Mouse (Mus musculus) neural tube, embryonic 10.5 days (tissue): ENCODE measurements at regions not wholly inside any gene's neighbourhood (a gene's known extent, or its start where the extent isn't known, plus 50 kb on each side); places are given as distances from the start of the nearest gene placed in this dataset.

ENCODE experiments used
- DNase-seq: peaks from one replicate; pipeline ENCODE4 v3.0.0-alpha.2; 2017; ENCODE audit warnings: low spot score; ENCODE audit errors: extremely low spot score

DNA sequence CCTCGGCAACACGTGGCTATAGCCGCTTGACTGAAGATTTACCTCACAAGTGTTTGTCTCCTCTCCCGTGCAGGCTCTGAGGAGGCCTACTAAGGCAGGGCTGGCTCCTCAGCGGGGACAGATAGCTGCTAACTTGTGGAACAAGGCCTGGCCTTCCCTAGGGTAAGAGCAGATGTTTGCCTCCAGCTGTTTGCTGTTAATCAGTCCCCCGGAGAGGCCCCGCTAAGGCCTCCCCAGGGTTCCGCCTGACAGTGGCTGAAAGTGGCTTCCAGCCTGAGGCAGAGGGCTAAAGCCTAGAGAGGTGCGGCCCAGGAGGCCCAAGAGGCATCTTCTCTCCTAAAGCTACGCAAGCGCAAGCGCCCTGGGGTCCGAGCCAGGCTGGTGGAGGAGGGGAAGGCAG lies 52.1 kb upstream of the Dlx4 start:
- no peak for DNase-seq

DNA sequence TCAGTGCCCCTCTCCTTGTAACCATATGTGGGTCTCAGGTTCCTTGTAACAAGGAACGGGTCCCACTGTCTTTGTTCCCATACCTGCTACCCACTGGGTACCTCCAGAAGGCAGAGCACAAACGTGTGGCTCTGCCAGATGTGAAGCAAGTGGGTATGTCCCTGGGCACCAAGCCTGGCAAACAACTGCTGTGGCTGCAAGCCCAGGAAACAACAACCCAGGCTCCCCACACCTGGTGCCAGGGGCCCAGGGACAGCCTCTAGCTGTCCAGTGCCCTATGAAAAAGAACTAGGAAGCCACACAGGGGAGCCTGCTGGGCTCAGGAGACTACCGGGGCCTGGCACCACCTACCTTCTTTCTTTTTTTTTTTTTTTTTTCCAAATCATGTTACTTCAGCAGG lies 54.9 kb upstream of the Dlx4 start:
- DNase-seq: no peak

DNA sequence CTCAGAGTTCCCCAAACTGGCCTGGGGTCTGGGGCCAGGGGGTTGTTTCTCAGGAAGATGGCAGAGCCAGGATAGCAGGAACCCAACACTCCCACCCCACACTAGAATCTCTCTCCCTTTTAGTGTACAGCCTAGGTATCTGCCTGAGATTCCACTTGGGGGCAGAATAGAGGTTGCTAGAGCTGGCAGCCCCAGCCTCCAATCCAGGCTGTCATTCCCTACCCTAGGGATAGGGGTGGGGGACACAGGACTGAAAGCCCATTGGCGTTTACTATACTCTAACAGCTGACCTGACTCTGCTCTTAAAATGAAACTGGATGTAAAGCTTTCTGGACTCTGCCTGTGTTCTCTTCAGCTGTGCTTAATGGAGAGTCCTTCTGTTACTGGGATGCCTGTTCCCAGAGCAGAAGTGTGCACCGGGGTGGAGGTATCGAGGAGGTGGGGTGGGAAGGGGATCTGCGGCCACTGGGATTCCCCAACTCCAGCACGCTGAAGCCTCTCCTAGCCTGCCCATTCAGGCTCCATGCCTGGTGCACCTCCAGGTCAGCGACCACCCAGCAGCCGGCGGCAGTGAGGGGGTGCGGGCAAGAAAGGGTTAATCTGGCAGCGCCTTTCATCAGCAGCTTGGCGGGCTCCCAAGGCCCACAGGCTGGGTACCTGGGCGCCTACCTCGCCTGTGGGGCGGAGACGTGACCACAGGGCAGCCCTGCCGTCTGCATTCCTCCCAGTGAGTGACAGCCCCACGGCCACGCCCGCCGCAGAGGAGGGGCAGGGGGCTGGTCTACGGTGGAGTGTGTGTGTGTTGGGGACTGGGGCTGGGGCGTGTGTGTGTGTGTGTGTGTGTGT lies 50.9 kb upstream of the Tac4 start:
- DNase-seq: peak; percentile 65

DNA sequence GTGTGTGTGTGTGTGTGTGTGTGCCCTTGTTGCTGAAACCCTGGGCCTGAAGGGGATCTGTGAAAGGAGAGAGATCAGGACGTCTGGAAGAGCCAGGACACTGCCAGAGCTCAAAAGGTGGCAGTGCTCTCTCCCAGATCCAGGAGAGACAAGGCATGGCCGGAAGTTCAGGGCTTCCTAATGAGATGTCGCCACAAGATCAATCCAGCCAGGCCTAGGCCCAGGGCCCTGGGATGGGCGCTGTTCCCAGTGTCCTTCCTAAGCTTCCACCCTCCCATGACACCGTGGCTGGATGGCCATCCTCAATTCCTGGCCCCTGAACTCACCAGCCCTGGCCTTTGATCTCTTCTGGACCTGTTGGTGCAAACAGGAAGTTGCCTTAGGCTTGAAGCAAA lies 50.3 kb upstream of the Tac4 start:
- DNase-seq: no peak
